ENCODE assay signal across 9 mouse cellular contexts in genomic region chr17:86909733-86910495, GRCm38 (mm10). TPM values are rescaled to one million over a fixed set of nuclear protein-coding genes. Genes with fewer than 3 reads are reported as not detected.
A peak's percentile ranks its signal among the peaks of the same experiment; 100 is the strongest.
DNase-seq lines count a peak whose midpoint lies in the region; ATAC-seq and TF ChIP-seq lines count a peak whose summit lies in the region.
"Had no signal": no experiment of that assay in that cellular context is flagged by ENCODE, and none has a peak within 500 bp of the region (broad histone marks: within the 10 kb centered on the region; RNA-seq: fewer than 3 reads in every experiment).

No protein-coding gene starts in this region.

- peaks cover 35% of the 10 kb centered on the region for H3K4me1 ChIP-seq in heart, embryonic 10.5 days
- peaks cover 11% of the 10 kb centered on the region for H3K4me1 ChIP-seq in hindbrain, embryonic 14.5 days (replicated peaks; ENCODE audit: control insufficient read depth, insufficient read depth, low read length)

- peak; percentile 76 for DNase-seq in heart, embryonic 10.5 days (ENCODE audit: low spot score)
- DNase-seq in heart, adult 8-10 months (ENCODE audit: low spot score) = no peak
- DNase-seq in 3T3-L1 (ENCODE audit: low read depth, low spot score) = peak; percentile 65
- DNase-seq in Muller cell, postnatal 12 days (ENCODE audit: inconsistent ontology term) = peak; percentile 49
- DNase-seq in hindbrain, embryonic 14.5 days (ENCODE audit: low spot score) = peak; percentile 70
- DNase-seq in natural killer cell, adult 2 months (ENCODE audit: low spot score in 2 of 2) = no peak
- DNase-seq in yolk sac, embryonic 10.5 days (ENCODE audit: low spot score) = no peak

- H3K79me2 ChIP-seq in myocyte (ENCODE audit: control insufficient read depth, insufficient read depth) = no peaks in the 10 kb centered on the region

- no peaks in the 10 kb centered on the region for H3K36me3 ChIP-seq in heart, embryonic 10.5 days
- no peaks in the 10 kb centered on the region for H3K36me3 ChIP-seq in hindbrain, embryonic 14.5 days (replicated peaks; ENCODE audit: control insufficient read depth, insufficient read depth)
- H3K36me3 ChIP-seq in myocyte (ENCODE audit: control insufficient read depth, insufficient read depth) = no peaks in the 10 kb centered on the region

- no peak overlapping the region for H3ac ChIP-seq in myocyte (ENCODE audit: control insufficient read depth, insufficient read length)

- H3K27me3 ChIP-seq in heart, embryonic 10.5 days (ENCODE audit: insufficient read depth, poor library complexity, severe bottlenecking) = peaks cover 22% of the 10 kb centered on the region
- no peaks in the 10 kb centered on the region for H3K27me3 ChIP-seq in hindbrain, embryonic 14.5 days (ENCODE audit: control insufficient read depth, insufficient read depth, low read length)
- H3K27me3 ChIP-seq in myocyte (ENCODE audit: control insufficient read depth, insufficient read depth, insufficient read length) = peaks cover 9% of the 10 kb centered on the region

- H3K9me3 ChIP-seq in heart, embryonic 10.5 days = no peaks in the 10 kb centered on the region
- no peaks in the 10 kb centered on the region for H3K9me3 ChIP-seq in hindbrain, embryonic 14.5 days (ENCODE audit: control insufficient read depth, low read length)

- no peak for ATAC-seq in hindbrain, embryonic 14.5 days (ENCODE audit: low FRiP score)

- H3K9ac ChIP-seq in hindbrain, embryonic 14.5 days = no peak overlapping the region

- TF ChIP-seq POLR2A in myocyte (IDR thresholded peaks at IDR 0.05; ENCODE audit: insufficient read length, low read depth) = no peak

- H3K4me3 ChIP-seq in heart, embryonic 10.5 days = no peak overlapping the region
- H3K4me3 ChIP-seq in hindbrain, embryonic 14.5 days (replicated peaks; ENCODE audit: low read length) = no peak overlapping the region
- H3K4me3 ChIP-seq in myocyte = no peak overlapping the region

- H3K4me2 ChIP-seq in hindbrain, embryonic 14.5 days (replicated peaks) = no peak overlapping the region
- H3K4me2 ChIP-seq in myocyte (ENCODE audit: low read depth) = peak overlapping the region; percentile 57

- H3K27ac ChIP-seq in heart, embryonic 10.5 days = no peak overlapping the region
- H3K27ac ChIP-seq in hindbrain, embryonic 14.5 days = no peak overlapping the region

- WGBS in heart, embryonic 10.5 days = 65% methylated on average over 14 of the region's 14 CpGs
- 70% methylated on average over 14 of the region's 14 CpGs for WGBS in hindbrain, embryonic 14.5 days

TF ChIP-seq in myocyte, 11 proteins besides CTCF, POLR2A, EP300 and RAD21:
- TF ChIP-seq MYOG (IDR thresholded peaks at IDR 0.05; ENCODE audit: control insufficient read depth in 1 of 3, insufficient read depth in 1 of 3, insufficient read length in 2 of 3, low read depth in 2 of 3) = no peak
- TF ChIP-seq POLR2AphosphoS2 (IDR thresholded peaks at IDR 0.05; ENCODE audit: insufficient read length, low read depth) = no peak

RNA-seq across cellular contexts. Expression of gene Tmem247, which starts 7.2 kb away (rescaled TPM):
- not detected in 2 replicates for polyA plus RNA-seq in heart, embryonic 10.5 days (2016; fragmentation: Nextera tagmentation; extraction: Ambion mirVana)
- total RNA-seq in heart, adult 8-10 months (2022) = not detected
- not detected in 2 replicates for polyA plus RNA-seq in hindbrain, embryonic 14.5 days (2014; fragmentation: Nextera tagmentation; extraction: Ambion mirVana)
- polyA plus RNA-seq in myocyte (2012; fragmentation: generic; extraction: Trizol) = not detected
- polyA plus RNA-seq: neural tube, embryonic 14.5 days had no signal

RNA-seq across cellular contexts. Expression of gene Atp6v1e2, which starts 37.8 kb away (rescaled TPM):
- polyA plus RNA-seq in heart, embryonic 10.5 days (2016; fragmentation: Nextera tagmentation; extraction: Ambion mirVana) = not detected in 2 replicates
- total RNA-seq in heart, adult 8-10 months (2022) = not detected
- not detected in 2 replicates for polyA plus RNA-seq in hindbrain, embryonic 14.5 days (2014; fragmentation: Nextera tagmentation; extraction: Ambion mirVana)
- not detected for polyA plus RNA-seq in myocyte (2012; fragmentation: generic; extraction: Trizol)
- polyA plus RNA-seq: neural tube, embryonic 14.5 days had no signal

RNA-seq across cellular contexts. Expression of gene Rhoq, which starts 53.0 kb away (rescaled TPM):
- polyA plus RNA-seq in heart, embryonic 10.5 days (2016; fragmentation: Nextera tagmentation; extraction: Ambion mirVana) = 15.5 and 15.9 TPM in 2 replicates
- 100 to 1,000 TPM; 120 to 141 (median 127) TPM for total RNA-seq in heart, adult 8-10 months (2022)
- 10.7 and 11.5 TPM in 2 replicates for polyA plus RNA-seq in hindbrain, embryonic 14.5 days (2014; fragmentation: Nextera tagmentation; extraction: Ambion mirVana)
- polyA plus RNA-seq in myocyte (2012; fragmentation: generic; extraction: Trizol) = 60.0 TPM

Comparison
In these comparisons a context has a peak if more than half of its experiments do, and no peak if none do; other contexts are left out.
1. DNase-seq: peak in heart, embryonic 10.5 days (single experiment), 3T3-L1 (single experiment), Muller cell, postnatal 12 days (single experiment) and hindbrain, embryonic 14.5 days (single experiment); none in heart, adult 8-10 months (single experiment), natural killer cell, adult 2 months (0 of 2) and yolk sac, embryonic 10.5 days (single experiment).